Mouse (Mus musculus): ENCODE data around the gene Sgpp1. TPM values are rescaled to one million over a fixed set of nuclear protein-coding genes. Genes with fewer than 3 reads are reported as not detected.
A peak's percentile ranks its signal among the peaks of the same experiment; 100 is the strongest.
"Not testable (repeated sequence)": the region's sequence is repeated elsewhere in the genome, so short reads cannot be mapped to it uniquely, and the experiment has no call there.

Gene Sgpp1
- polyA plus RNA-seq, 1 experiment from 2014 or later = 31.6 TPM

DNA sequence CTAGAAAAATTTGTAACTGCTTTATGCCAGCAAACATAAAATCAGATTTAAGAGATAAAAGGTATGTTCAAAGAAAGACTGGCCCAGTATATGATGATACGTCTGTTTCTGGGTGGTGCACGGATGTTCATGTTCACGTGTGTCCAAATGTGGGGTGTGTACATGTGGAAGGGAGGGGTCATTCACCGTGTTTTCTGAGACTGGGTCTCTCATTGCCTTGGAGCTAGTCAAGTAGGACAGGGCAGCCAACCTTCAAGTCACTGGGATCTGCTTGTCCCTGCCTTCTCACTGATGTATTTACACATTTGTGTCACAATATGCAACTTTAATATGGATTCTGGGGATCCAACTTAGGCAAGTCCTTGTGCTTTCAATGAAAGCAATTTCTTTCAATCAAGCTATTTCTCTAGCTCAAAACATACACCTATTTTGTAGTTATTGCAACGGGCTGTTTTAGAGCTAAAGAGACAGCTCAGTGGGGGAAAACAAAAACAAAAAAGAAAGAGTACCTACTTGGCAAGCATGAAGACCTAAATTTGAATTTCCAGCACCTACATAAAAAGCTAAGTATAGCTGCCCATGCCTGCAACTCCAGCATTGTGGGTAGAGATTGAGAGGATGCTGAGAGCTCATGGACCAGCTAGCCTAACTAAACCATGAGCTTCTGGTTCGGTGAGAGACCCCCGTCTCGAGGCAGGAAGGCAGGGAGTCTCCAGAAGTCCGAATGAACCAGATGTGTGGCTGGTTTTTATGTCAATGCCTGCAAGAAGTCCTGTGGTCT lies 24.7 kb downstream of the Sgpp1 start:
- no peaks in the 10 kb centered on the region for H3K27me3 ChIP-seq (replicated peaks; ENCODE audit: control insufficient read depth, insufficient read depth, low read length)
- 90% methylated on average over 9 of the region's 9 CpGs for WGBS

DNA sequence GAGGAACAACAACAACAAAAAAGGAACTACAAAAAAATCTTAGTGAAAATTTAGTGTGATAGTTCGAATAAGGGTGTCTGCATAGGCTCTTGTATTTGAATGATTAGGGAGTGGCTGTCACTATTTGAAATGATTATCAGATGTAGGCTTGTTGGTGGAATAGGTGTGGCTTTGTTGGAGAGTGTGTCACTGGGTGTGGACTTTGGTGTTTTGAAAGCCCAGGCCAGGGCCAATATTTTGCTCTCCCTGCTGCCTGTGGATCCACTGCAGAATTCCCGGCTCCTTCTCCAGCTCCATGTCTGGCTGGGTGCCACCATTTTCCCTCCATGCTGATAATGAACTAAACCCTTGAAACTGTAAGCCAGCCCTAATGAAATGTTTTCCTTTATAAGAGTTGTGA lies 26.0 kb downstream of the Sgpp1 start:
- Histone ChIP-seq H3K36me3 (ENCODE audit: control insufficient read depth, insufficient read depth, low read length) (no peaks in the 10 kb centered on the region), H3K27me3 (replicated peaks; ENCODE audit: control insufficient read depth, insufficient read depth, low read length) (no peaks in the 10 kb centered on the region), H3K4me2 (ENCODE audit: low read depth, low read length) (no peak overlapping the region), H3K9ac (ENCODE audit: low read depth, low read length) (no peak overlapping the region), H3K4me3 (ENCODE audit: low read depth, low read length) (no peak overlapping the region), H3K9me3 (ENCODE audit: control insufficient read depth, low read length) (no peaks in the 10 kb centered on the region), H3K27ac (replicated peaks; ENCODE audit: low read depth, low read length) (no peak overlapping the region), H3K4me1 (ENCODE audit: control insufficient read depth, insufficient read depth, low read length) (no peaks in the 10 kb centered on the region)
- DNase-seq (ENCODE audit: low spot score) (no peak), ATAC-seq (ENCODE audit: low read depth) (no peak)
- WGBS = 78% methylated on average over 2 of the region's 2 CpGs

More for the DNA sequence above, 24.7 kb downstream of the Sgpp1 start:
- Histone ChIP-seq H3K36me3 (ENCODE audit: control insufficient read depth, insufficient read depth, low read length) (0 out of 2 replicates have a peak, but pooled peaks cover under 1% of the 10 kb centered on the region), H3K9me3 (ENCODE audit: control insufficient read depth, low read length) (no peaks in the 10 kb centered on the region), H3K9ac (ENCODE audit: low read depth, low read length) (no peak overlapping the region), H3K4me2 (ENCODE audit: low read depth, low read length) (no peak overlapping the region), H3K4me1 (ENCODE audit: control insufficient read depth, insufficient read depth, low read length) (no peaks in the 10 kb centered on the region), H3K27ac (replicated peaks; ENCODE audit: low read depth, low read length) (no peak overlapping the region), H3K4me3 (ENCODE audit: low read depth, low read length) (no peak overlapping the region)
- no peak for ATAC-seq (ENCODE audit: low read depth)
- no peak for DNase-seq (ENCODE audit: low spot score)

DNA sequence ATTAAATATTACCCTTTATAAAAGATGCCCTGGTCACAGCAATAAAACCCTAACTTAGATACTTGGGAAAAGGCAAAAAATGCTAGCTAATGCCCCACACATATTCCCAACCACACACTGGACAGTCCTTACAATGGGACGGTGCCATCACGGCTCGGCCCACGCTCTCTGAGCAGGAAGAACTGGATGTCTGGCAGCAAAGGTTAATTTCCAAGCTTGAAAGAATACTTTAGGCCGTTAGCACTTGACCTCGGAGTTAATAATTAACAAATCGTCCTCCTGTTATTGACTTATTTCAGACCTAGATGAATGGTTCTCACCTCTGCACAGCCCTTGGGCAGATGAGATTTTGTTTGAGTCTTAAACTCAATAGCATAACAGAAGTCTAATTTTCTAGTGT lies 28.9 kb downstream of the Sgpp1 start:
- WGBS = 81% methylated on average over 7 of the region's 7 CpGs
- Histone ChIP-seq H3K4me1 (ENCODE audit: control insufficient read depth, insufficient read depth, low read length) (peaks cover under 1% of the 10 kb centered on the region; the same call in 1 of the 2 replicates), H3K9ac (ENCODE audit: low read depth, low read length) (no peak overlapping the region), H3K27me3 (replicated peaks; ENCODE audit: control insufficient read depth, insufficient read depth, low read length) (no peaks in the 10 kb centered on the region), H3K27ac (replicated peaks; ENCODE audit: low read depth, low read length) (no peak overlapping the region), H3K4me3 (ENCODE audit: low read depth, low read length) (no peak overlapping the region), H3K9me3 (ENCODE audit: control insufficient read depth, low read length) (no peaks in the 10 kb centered on the region), H3K4me2 (ENCODE audit: low read depth, low read length) (no peak overlapping the region), H3K36me3 (ENCODE audit: control insufficient read depth, insufficient read depth, low read length) (no peaks in the 10 kb centered on the region)
- DNase-seq (ENCODE audit: low spot score) (no peak), ATAC-seq (ENCODE audit: low read depth) (no peak)

DNA sequence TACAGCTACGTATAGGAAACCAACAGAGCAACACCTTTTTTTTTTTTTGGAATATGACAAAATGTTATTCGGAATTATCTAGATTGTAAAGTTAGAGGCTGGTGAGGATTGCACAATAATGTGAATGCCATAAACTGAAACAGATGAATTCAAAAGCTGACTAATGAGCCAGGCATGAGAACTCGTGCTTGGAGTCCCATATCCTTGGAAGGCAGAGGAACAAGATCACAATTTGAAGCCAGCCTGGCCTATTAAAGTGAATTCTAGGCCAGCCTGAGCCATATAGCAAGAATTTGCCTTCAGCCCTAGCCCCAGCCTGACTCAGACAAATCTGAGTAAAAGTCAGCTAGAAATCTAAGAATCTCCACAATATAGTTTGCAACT lies 32.8 kb downstream of the Sgpp1 start:
- ATAC-seq (ENCODE audit: low read depth) = no peak
- Histone ChIP-seq H3K36me3 (ENCODE audit: control insufficient read depth, insufficient read depth, low read length) (no peaks in the 10 kb centered on the region), H3K4me2 (ENCODE audit: low read depth, low read length) (no peak overlapping the region), H3K27me3 (replicated peaks; ENCODE audit: control insufficient read depth, insufficient read depth, low read length) (no peaks in the 10 kb centered on the region), H3K27ac (replicated peaks; ENCODE audit: low read depth, low read length) (no peak overlapping the region), H3K4me3 (ENCODE audit: low read depth, low read length) (no peak overlapping the region), H3K9ac (ENCODE audit: low read depth, low read length) (no peak overlapping the region), H3K9me3 (ENCODE audit: control insufficient read depth, low read length) (0 out of 2 replicates have a peak, but pooled peaks cover 6% of the 10 kb centered on the region), H3K4me1 (ENCODE audit: control insufficient read depth, insufficient read depth, low read length) (peaks cover 8% of the 10 kb centered on the region)
- WGBS = 67% methylated on average over 3 of the region's 3 CpGs
- DNase-seq (ENCODE audit: low spot score) = no peak

DNA sequence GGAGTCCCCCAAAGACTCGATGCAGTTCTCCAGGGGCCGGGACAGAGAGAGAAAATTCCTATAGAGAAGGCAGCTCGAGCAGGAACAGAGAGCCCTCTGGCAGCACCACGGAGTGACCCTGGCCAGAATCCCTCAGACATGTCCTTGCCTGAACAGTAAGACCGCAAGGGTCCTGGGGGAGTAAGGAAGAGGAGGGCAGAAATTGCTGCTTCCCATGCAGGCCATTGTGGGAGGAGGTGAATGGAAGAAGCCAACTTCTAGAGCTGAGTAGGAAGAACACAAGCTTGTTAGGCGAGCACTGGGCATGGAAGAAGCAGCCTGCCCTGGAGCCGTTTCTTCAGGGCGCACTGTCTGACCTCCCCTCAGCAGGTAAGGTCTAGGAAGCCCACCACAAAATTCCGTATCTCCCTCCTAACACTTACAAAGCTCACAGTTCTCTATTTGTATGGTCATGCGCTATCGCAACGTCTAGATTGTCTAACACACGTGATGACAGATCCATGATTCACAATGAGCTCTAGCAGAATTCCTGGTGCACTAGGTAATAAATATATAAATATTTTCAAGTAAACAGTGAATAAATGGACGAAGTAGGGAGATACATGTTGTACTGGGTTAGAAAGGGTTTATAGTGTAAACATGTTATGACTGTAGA lies 33.3 kb downstream of the Sgpp1 start:
- ATAC-seq (ENCODE audit: low read depth) (no peak), DNase-seq (ENCODE audit: low spot score) (peak; percentile 5)
- no peaks in the 10 kb centered on the region for H3K27me3 ChIP-seq (replicated peaks; ENCODE audit: control insufficient read depth, insufficient read depth, low read length)
- peak overlapping the region; percentile 55 for H3K4me2 ChIP-seq (ENCODE audit: low read depth, low read length)
- peak overlapping the region; percentile 47 for H3K9ac ChIP-seq (ENCODE audit: low read depth, low read length)
- 0 out of 2 replicates have a peak overlapping the region, but pooled peaks have one; percentile 28 for H3K27ac ChIP-seq (replicated peaks; ENCODE audit: low read depth, low read length)
- H3K4me3 ChIP-seq (ENCODE audit: low read depth, low read length) = peak overlapping the region; percentile 21
- H3K9me3 ChIP-seq (ENCODE audit: control insufficient read depth, low read length) = 0 out of 2 replicates have a peak, but pooled peaks cover 6% of the 10 kb centered on the region
- H3K36me3 ChIP-seq (ENCODE audit: control insufficient read depth, insufficient read depth, low read length) = no peaks in the 10 kb centered on the region
- peaks cover 8% of the 10 kb centered on the region for H3K4me1 ChIP-seq (ENCODE audit: control insufficient read depth, insufficient read depth, low read length)
- 61% methylated on average over 14 of the region's 14 CpGs for WGBS

DNA sequence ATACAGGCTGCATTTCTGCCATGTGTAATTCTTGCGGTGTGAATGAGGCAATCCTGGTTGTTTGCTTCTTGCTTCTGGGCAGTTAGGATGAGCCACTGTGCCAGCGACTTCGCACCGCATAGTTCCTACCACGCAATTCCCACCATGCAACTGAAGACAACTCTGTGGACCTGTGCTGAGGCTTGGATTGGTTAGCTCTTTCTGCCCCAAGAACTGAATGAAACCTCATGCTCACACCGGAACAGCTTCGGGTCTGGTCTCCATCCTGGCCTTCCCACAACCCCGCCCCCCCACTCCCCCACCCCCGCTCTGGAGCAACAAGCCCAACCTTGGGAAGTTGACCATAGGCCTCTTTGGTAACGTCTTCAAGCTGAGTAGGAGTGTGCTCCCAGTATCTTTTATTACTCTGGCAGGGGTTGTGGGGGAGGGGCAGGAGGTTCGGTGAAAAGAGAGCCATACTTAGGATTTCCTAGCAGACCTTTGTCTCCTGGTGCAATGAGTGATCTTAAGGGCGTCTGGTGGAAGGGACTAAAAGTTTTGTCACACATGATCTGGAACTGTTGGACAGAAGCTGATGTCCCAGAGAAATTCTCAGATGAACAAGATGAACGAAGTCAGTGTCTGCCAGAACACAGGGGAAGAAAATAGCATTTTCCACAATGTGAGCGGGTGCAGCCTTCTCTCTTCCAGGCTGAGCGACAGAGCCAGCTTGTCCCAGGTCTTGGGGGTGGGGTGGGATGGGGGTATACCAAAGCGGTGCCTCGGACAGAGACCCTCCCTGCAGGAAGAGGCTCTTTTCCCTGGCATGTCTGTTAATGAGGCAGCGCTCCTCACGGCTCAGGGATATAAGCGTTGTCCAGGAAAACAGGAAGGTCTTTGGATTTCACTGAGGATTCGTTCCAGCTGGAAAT lies 34.1 kb downstream of the Sgpp1 start:
- peak overlapping the region; percentile 47 for H3K9ac ChIP-seq (ENCODE audit: low read depth, low read length)
- 28% methylated on average over 21 of the region's 21 CpGs for WGBS
- 0 out of 2 replicates have a peak overlapping the region, but pooled peaks have one; percentile 28 for H3K27ac ChIP-seq (replicated peaks; ENCODE audit: low read depth, low read length)
- H3K4me2 ChIP-seq (ENCODE audit: low read depth, low read length) = peak overlapping the region; percentile 55
- no peaks in the 10 kb centered on the region for H3K27me3 ChIP-seq (replicated peaks; ENCODE audit: control insufficient read depth, insufficient read depth, low read length)
- peak overlapping the region; percentile 21 for H3K4me3 ChIP-seq (ENCODE audit: low read depth, low read length)
- 0 out of 2 replicates have a peak, but pooled peaks cover 6% of the 10 kb centered on the region for H3K9me3 ChIP-seq (ENCODE audit: control insufficient read depth, low read length)
- DNase-seq (ENCODE audit: low spot score) (peak; percentile 20), ATAC-seq (ENCODE audit: low read depth) (0 out of 2 replicates have a peak, but pooled peaks have one; percentile 37)
- H3K4me1 ChIP-seq (ENCODE audit: control insufficient read depth, insufficient read depth, low read length) = peaks cover 8% of the 10 kb centered on the region
- no peaks in the 10 kb centered on the region for H3K36me3 ChIP-seq (ENCODE audit: control insufficient read depth, insufficient read depth, low read length)

DNA sequence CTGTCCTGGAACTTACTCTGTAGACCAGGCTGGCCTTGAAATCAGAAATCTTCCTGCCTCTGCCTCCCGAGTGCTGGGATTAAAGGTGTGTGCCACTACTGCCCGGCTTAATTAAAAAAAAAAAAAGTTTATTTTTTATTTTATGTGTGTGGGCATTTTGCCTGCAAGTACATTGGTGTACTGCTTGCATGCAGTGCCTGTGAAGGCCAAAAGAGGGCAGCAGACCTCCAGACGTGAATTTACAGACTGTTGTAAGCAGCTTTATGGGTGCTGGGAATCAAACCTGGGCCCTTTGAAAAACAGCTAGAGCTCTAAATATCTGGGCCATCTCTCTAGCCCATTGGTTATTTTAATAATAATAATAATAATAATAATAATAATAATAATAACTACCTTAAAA lies 36.8 kb downstream of the Sgpp1 start:
- DNase-seq (ENCODE audit: low spot score) (no peak), ATAC-seq (ENCODE audit: low read depth) (no peak)
- H3K4me1 ChIP-seq (ENCODE audit: control insufficient read depth, insufficient read depth, low read length) = peaks cover 8% of the 10 kb centered on the region
- H3K27ac ChIP-seq (replicated peaks; ENCODE audit: low read depth, low read length) = no peak overlapping the region
- no peak overlapping the region for H3K4me3 ChIP-seq (ENCODE audit: low read depth, low read length)
- 91% methylated on average over 3 of the region's 3 CpGs for whole genome bisulfite sequencing
- no peaks in the 10 kb centered on the region for H3K27me3 ChIP-seq (replicated peaks; ENCODE audit: control insufficient read depth, insufficient read depth, low read length)
- H3K36me3 ChIP-seq (ENCODE audit: control insufficient read depth, insufficient read depth, low read length) = no peaks in the 10 kb centered on the region
- no peak overlapping the region for H3K9ac ChIP-seq (ENCODE audit: low read depth, low read length)
- H3K4me2 ChIP-seq (ENCODE audit: low read depth, low read length) = no peak overlapping the region
- H3K9me3 ChIP-seq (ENCODE audit: control insufficient read depth, low read length) = 0 out of 2 replicates have a peak, but pooled peaks cover 6% of the 10 kb centered on the region

DNA sequence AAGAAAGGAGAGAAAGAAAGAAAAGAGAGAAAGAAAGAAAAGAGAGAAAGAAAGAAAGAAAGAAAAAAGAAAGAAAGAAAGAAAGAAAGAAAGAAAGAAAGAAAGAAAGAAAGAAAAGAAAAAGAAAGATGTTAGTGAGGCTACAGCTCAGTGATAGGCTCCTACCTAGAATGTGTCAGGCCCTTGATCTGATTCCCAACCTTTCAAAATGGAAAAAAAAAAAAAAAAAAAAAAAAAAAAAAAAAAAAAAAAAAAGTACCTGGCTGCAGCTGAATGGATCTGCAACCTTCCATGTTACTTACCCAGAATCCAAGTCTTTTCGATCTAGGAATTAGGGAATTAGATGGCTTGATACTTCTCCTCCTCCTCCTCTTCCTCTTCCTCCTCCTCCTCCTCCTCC lies 39.7 kb downstream of the Sgpp1 start:
- not testable (repeated sequence) for H3K4me3 ChIP-seq (ENCODE audit: low read depth, low read length); H3K4me2 ChIP-seq (ENCODE audit: low read depth, low read length); H3K36me3 ChIP-seq (ENCODE audit: control insufficient read depth, insufficient read depth, low read length); H3K27ac ChIP-seq (replicated peaks; ENCODE audit: low read depth, low read length); ATAC-seq (ENCODE audit: low read depth); H3K4me1 ChIP-seq (ENCODE audit: control insufficient read depth, insufficient read depth, low read length); DNase-seq (ENCODE audit: low spot score); H3K9ac ChIP-seq (ENCODE audit: low read depth, low read length); H3K27me3 ChIP-seq (replicated peaks; ENCODE audit: control insufficient read depth, insufficient read depth, low read length); H3K9me3 ChIP-seq (ENCODE audit: control insufficient read depth, low read length)
- 82% methylated on average over 1 of the region's 1 CpGs for whole genome bisulfite sequencing

Measured in embryonic facial prominence, embryonic 14.5 days (tissue).